ENCODE assay signal across 8 mouse cellular contexts in the genomic region with DNA sequence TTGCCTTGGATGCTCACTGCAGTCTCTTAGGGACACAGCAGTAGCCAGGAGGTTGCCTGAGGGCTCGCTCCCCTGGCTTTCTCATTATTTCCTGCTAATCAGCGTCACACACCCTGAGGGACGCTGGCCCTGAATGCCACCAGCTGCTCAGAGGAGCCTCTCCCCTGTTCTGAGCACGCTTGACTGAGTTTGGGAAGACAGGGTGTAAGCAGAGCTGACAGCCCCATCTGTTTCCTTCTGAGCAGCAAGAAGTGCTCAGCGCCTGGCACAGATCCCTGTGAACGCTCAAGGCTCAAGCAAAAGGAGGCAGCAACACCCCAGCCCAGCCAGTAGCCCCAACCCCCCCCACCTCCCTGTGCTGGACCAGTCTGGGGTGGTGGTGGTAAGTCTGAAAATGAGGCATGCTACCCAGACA. TPM values are rescaled to one million over a fixed set of nuclear protein-coding genes. Genes with fewer than 3 reads are reported as not detected.
DNase-seq lines count a peak whose midpoint lies in the region; ATAC-seq and TF ChIP-seq lines count a peak whose summit lies in the region.

No protein-coding gene starts in this region.

- 38% methylated on average over 6 of the region's 6 CpGs for WGBS in liver, embryonic 11.5 days

- CTCF ChIA-PET in Patski (lab: Charles Lee), result no interaction called here

- in situ Hi-C loops in Patski (cut with MboI; ENCODE audit: low pct_unique_long_range_greater_than_20kb), result no loop called here

- H3K36me3 ChIP-seq in liver, embryonic 11.5 days (ENCODE audit: control insufficient read depth, insufficient read depth, low read length), result no peaks in the 10 kb centered on the region

- POLR2A ChIA-PET in Patski (lab: Charles Lee), result no interaction called here

- H3K27me3 ChIP-seq in Patski, result peaks cover 3% of the 10 kb centered on the region
- H3K27me3 ChIP-seq in liver, embryonic 11.5 days (replicated peaks; ENCODE audit: control insufficient read depth, insufficient read depth, low read length), result no peaks in the 10 kb centered on the region

- H3K4me1 ChIP-seq in liver, embryonic 11.5 days (replicated peaks; ENCODE audit: control insufficient read depth, insufficient read depth, low read length), result no peaks in the 10 kb centered on the region

- H3K9ac ChIP-seq in liver, embryonic 11.5 days (ENCODE audit: low read depth, low read length), result no peak overlapping the region

- no peaks in the 10 kb centered on the region for H3K9me3 ChIP-seq in liver, embryonic 11.5 days (ENCODE audit: control insufficient read depth, low read length)

- H3K4me2 ChIP-seq in liver, embryonic 11.5 days, result no peak overlapping the region

- peak; percentile 45 for ATAC-seq in Patski
- no peak for ATAC-seq in liver, embryonic 11.5 days (replicated peaks; ENCODE audit: low FRiP score)
- ATAC-seq in activated CD4-positive, CD25-positive, alpha-beta regulatory T cell, adult 4 months, result no peak

- peak; percentile 9 for DNase-seq in Patski (ENCODE audit: low read depth, low spot score)
- DNase-seq in cerebellum, adult 9-10 months, result peak; percentile 99
- DNase-seq in frontal cortex, postnatal 10 days (ENCODE audit: low spot score in 2 of 2), result peak; percentile 64 to 78
- peak; percentile 67 for DNase-seq in kidney, postnatal 10 days
- peak; percentile 62 for DNase-seq in mesoderm, embryonic 11.5 days (ENCODE audit: low read depth, low spot score)
- DNase-seq in skeletal muscle tissue, adult 2 months (ENCODE audit: low read depth, low spot score), result peak; percentile 26
- no peak for DNase-seq in liver, embryonic 11.5 days (ENCODE audit: low spot score)

- H3K27ac ChIP-seq in liver, embryonic 11.5 days (ENCODE audit: low read depth, low read length), result no peak overlapping the region

- no peak for TF ChIP-seq CTCF in Patski (IDR thresholded peaks at IDR 0.05)

- H3K4me3 ChIP-seq in liver, embryonic 11.5 days (ENCODE audit: low read depth, low read length), result no peak overlapping the region

RNA-seq across cellular contexts. Expression of a gene that starts 59.2 kb away (rescaled TPM):
- 15.5 TPM for polyA plus RNA-seq in Patski (2021)
- polyA plus RNA-seq in liver, embryonic 11.5 days (2014; fragmentation: Nextera tagmentation; extraction: Ambion mirVana), result 1.3 and 1.5 TPM in 2 replicates
- under 1 TPM in 1 of 2 experiments, not detected in 1; 0.08 TPM for polyA plus RNA-seq in activated CD4-positive, CD25-positive, alpha-beta regulatory T cell, adult 4 months (2017; shearing (Covaris generic))
